Mouse (Mus musculus) kidney, embryonic 15.5 days (tissue): ENCODE measurements at regions not wholly inside any gene's neighbourhood (a gene's known extent, or its start where the extent isn't known, plus 50 kb on each side); places are given as distances from the start of the nearest gene placed in this dataset.

Experiments
- ATAC-seq: fragments of 200-750 bp; cut with Nextera tagmentation; replicated peaks from 2 replicates; pipeline ENCODE4 v1.8.0; 2017; ENCODE audit warnings: moderate TSS enrichment; ENCODE audit not compliant: low FRiP score
- H3K27ac ChIP-seq: fragments of 300-500 bp; sonication (generic); 2 replicates; pipeline ENCODE4 v1.5.1; 2015; ENCODE audit warnings: mild to moderate bottlenecking, inconsistent platforms
- H3K27me3 ChIP-seq: fragments of 300-500 bp; sonication (generic); 2 replicates; pipeline ENCODE4 v1.6.1; 2015; ENCODE audit warnings: inconsistent platforms
- H3K36me3 ChIP-seq: fragments of 300-500 bp; sonication (generic); 2 replicates; pipeline ENCODE4 v1.6.1; 2015; ENCODE audit warnings: inconsistent platforms
- H3K4me1 ChIP-seq: fragments of 300-500 bp; sonication (generic); 2 replicates; pipeline ENCODE4 v1.6.1; 2015; ENCODE audit warnings: inconsistent platforms
- H3K4me2 ChIP-seq: fragments of 300-500 bp; sonication (generic); 2 replicates; pipeline ENCODE4 v1.6.1; 2015; ENCODE audit warnings: moderate library complexity, mild to moderate bottlenecking, inconsistent platforms
- H3K4me3 ChIP-seq: fragments of 300-500 bp; sonication (generic); replicated peaks from 2 replicates; pipeline ENCODE4 v1.5.1; 2015; ENCODE audit warnings: mild to moderate bottlenecking, inconsistent platforms
- H3K9ac ChIP-seq: fragments of 300-500 bp; sonication (generic); 2 replicates; pipeline ENCODE4 v1.6.1; 2015; ENCODE audit warnings: mild to moderate bottlenecking, inconsistent platforms
- H3K9me3 ChIP-seq: fragments of 300-500 bp; sonication (generic); replicated peaks from 2 replicates; pipeline ENCODE4 v1.6.1; 2016; ENCODE audit warnings: inconsistent platforms
- WGBS: fragments of 180-500 bp; shearing (Covaris S2); methylation state at CpG from one replicate; pipeline ENCODE4 v1.1.7; 2015; ENCODE audit warnings: mixed read lengths; 5-methylcytosine and 5-hydroxymethylcytosine counted together

- no peaks in the 10 kb centered on the region for H3K27me3 ChIP-seq
- H3K4me1 ChIP-seq: no peaks in the 10 kb centered on the region
- no peak overlapping the region for H3K4me2 ChIP-seq
- H3K36me3 ChIP-seq: no peaks in the 10 kb centered on the region
- H3K4me3 ChIP-seq: no peak overlapping the region
- no peak overlapping the region for H3K27ac ChIP-seq
- peak; percentile 85 for ATAC-seq
- 54% methylated on average over 4 of the region's 4 CpGs for WGBS
- H3K9me3 ChIP-seq: no peaks in the 10 kb centered on the region
- H3K9ac ChIP-seq: no peak overlapping the region
Observed at GRCm38 (mm10) chr13:48376405-48376804, 115.4 kb downstream of the Id4 start.

GRCm38 (mm10) chr13:48383580-48384445 is 122.8 kb downstream of the Id4 start:
- no peak overlapping the region for H3K4me2 ChIP-seq
- H3K4me1 ChIP-seq: 0 out of 2 replicates have a peak, but pooled peaks cover 9% of the 10 kb centered on the region
- no peak overlapping the region for H3K27ac ChIP-seq
- H3K27me3 ChIP-seq: no peaks in the 10 kb centered on the region
- no peak for ATAC-seq
- no peak overlapping the region for H3K4me3 ChIP-seq
- H3K36me3 ChIP-seq: no peaks in the 10 kb centered on the region
- no peak overlapping the region for H3K9ac ChIP-seq
- H3K9me3 ChIP-seq: no peaks in the 10 kb centered on the region
- WGBS: 65% methylated on average over 13 of the region's 13 CpGs

GRCm38 (mm10) chr13:48384901-48385300 is 123.9 kb downstream of the Id4 start:
- Histone ChIP-seq H3K4me3 (no peak overlapping the region), H3K36me3 (no peaks in the 10 kb centered on the region), H3K27me3 (no peaks in the 10 kb centered on the region), H3K4me1 (0 out of 2 replicates have a peak, but pooled peaks cover 12% of the 10 kb centered on the region), H3K27ac (no peak overlapping the region), H3K9me3 (no peaks in the 10 kb centered on the region), H3K9ac (no peak overlapping the region), H3K4me2 (peak overlapping the region; percentile 18)
- no peak for ATAC-seq
- 34% methylated on average over 11 of the region's 11 CpGs for WGBS

GRCm38 (mm10) chr13:48391126-48391525 is 122.1 kb downstream of the Zfp169 start:
- Histone ChIP-seq H3K4me2 (0 out of 2 replicates have a peak overlapping the region, but pooled peaks have one; percentile 17), H3K4me1 (peaks cover 18% of the 10 kb centered on the region), H3K9ac (no peak overlapping the region)

GRCm38 (mm10) chr13:48397761-48398160 is 115.5 kb downstream of the Zfp169 start:
- H3K4me1 ChIP-seq: peaks cover 3% of the 10 kb centered on the region; the same call in 1 of the 2 replicates
- no peaks in the 10 kb centered on the region for H3K9me3 ChIP-seq
- H3K4me3 ChIP-seq: no peak overlapping the region
- WGBS: 13% methylated on average over 1 of the region's 1 CpGs
- H3K27me3 ChIP-seq: no peaks in the 10 kb centered on the region
- H3K4me2 ChIP-seq: no peak overlapping the region
- ATAC-seq: no peak
- no peaks in the 10 kb centered on the region for H3K36me3 ChIP-seq
- H3K27ac ChIP-seq: no peak overlapping the region
- no peak overlapping the region for H3K9ac ChIP-seq

More at GRCm38 (mm10) chr13:48391126-48391525, 122.1 kb downstream of the Zfp169 start:
- H3K27me3 ChIP-seq: no peaks in the 10 kb centered on the region
- no peak for ATAC-seq
- 56% methylated on average over 11 of the region's 11 CpGs for WGBS
- H3K4me3 ChIP-seq: no peak overlapping the region
- no peaks in the 10 kb centered on the region for H3K9me3 ChIP-seq
- no peak overlapping the region for H3K27ac ChIP-seq
- H3K36me3 ChIP-seq: no peaks in the 10 kb centered on the region

GRCm38 (mm10) chr13:48398617-48399016 is 114.6 kb downstream of the Zfp169 start:
- Histone ChIP-seq H3K9me3 (no peaks in the 10 kb centered on the region), H3K4me3 (no peak overlapping the region), H3K4me2 (no peak overlapping the region), H3K9ac (no peak overlapping the region), H3K36me3 (no peaks in the 10 kb centered on the region), H3K4me1 (no peaks in the 10 kb centered on the region), H3K27ac (no peak overlapping the region), H3K27me3 (no peaks in the 10 kb centered on the region)
- WGBS: 71% methylated on average over 3 of the region's 3 CpGs
- ATAC-seq: no peak

- Histone ChIP-seq H3K4me1 (no peaks in the 10 kb centered on the region), H3K27me3 (no peaks in the 10 kb centered on the region), H3K4me3 (no peak overlapping the region), H3K36me3 (no peaks in the 10 kb centered on the region), H3K9me3 (no peaks in the 10 kb centered on the region), H3K4me2 (no peak overlapping the region), H3K27ac (no peak overlapping the region), H3K9ac (no peak overlapping the region)
- no peak for ATAC-seq
- 38% methylated on average over 5 of the region's 5 CpGs for WGBS
Observed at GRCm38 (mm10) chr13:48402316-48402715, 110.9 kb downstream of the Zfp169 start.

GRCm38 (mm10) chr13:48422438-48423329 is 90.6 kb downstream of the Zfp169 start:
- Histone ChIP-seq H3K27me3 (no peaks in the 10 kb centered on the region), H3K4me2 (no peak overlapping the region), H3K9me3 (no peaks in the 10 kb centered on the region), H3K9ac (no peak overlapping the region), H3K27ac (no peak overlapping the region), H3K36me3 (no peaks in the 10 kb centered on the region), H3K4me3 (no peak overlapping the region), H3K4me1 (no peaks in the 10 kb centered on the region)
- ATAC-seq: no peak
- 75% methylated on average over 9 of the region's 9 CpGs for WGBS

GRCm38 (mm10) chr13:48426816-48427215 is 86.4 kb downstream of the Zfp169 start:
- Histone ChIP-seq H3K9ac (no peak overlapping the region), H3K9me3 (no peaks in the 10 kb centered on the region), H3K27me3 (no peaks in the 10 kb centered on the region), H3K4me2 (no peak overlapping the region), H3K4me3 (no peak overlapping the region), H3K36me3 (no peaks in the 10 kb centered on the region), H3K4me1 (0 out of 2 replicates have a peak, but pooled peaks cover 2% of the 10 kb centered on the region), H3K27ac (no peak overlapping the region)
- no peak for ATAC-seq
- 60% methylated on average over 5 of the region's 5 CpGs for WGBS

GRCm38 (mm10) chr13:48436659-48437345 is 76.4 kb downstream of the Zfp169 start:
- H3K4me1 ChIP-seq: peaks cover 17% of the 10 kb centered on the region; the same call in 1 of the 2 replicates
- no peaks in the 10 kb centered on the region for H3K36me3 ChIP-seq
- no peak overlapping the region for H3K4me2 ChIP-seq
- H3K27ac ChIP-seq: no peak overlapping the region
- ATAC-seq: no peak
- no peaks in the 10 kb centered on the region for H3K9me3 ChIP-seq
- no peak overlapping the region for H3K4me3 ChIP-seq
- H3K27me3 ChIP-seq: no peaks in the 10 kb centered on the region
- no peak overlapping the region for H3K9ac ChIP-seq
- 68% methylated on average over 14 of the region's 14 CpGs for WGBS
